8 mouse cellular contexts compared by ENCODE assay signal in genomic region chr19:57098241-57099093, GRCm38 (mm10).
A peak's percentile ranks its signal among the peaks of the same experiment; 100 is the strongest.
DNase-seq lines count a peak whose midpoint lies in the region; ATAC-seq and TF ChIP-seq lines count a peak whose summit lies in the region.

No protein-coding gene starts in this region.

- peak overlapping the region; percentile 0; the same call in 1 of the 2 replicates for H3K27ac ChIP-seq in limb, embryonic 13.5 days
- no peak overlapping the region for H3K27ac ChIP-seq in limb, embryonic 10.5 days
- H3K27ac ChIP-seq in gastrocnemius, adult 2 months: peak overlapping the region; percentile 90
- peak overlapping the region; percentile 84 for H3K27ac ChIP-seq in intestine, embryonic 16.5 days (ENCODE audit: low read length)

- H3K36me3 ChIP-seq in limb, embryonic 13.5 days: no peaks in the 10 kb centered on the region
- no peaks in the 10 kb centered on the region for H3K36me3 ChIP-seq in limb, embryonic 10.5 days
- no peaks in the 10 kb centered on the region for H3K36me3 ChIP-seq in intestine, embryonic 16.5 days (ENCODE audit: control insufficient read depth, insufficient read depth, low read length)

- TF ChIP-seq POLR2A in lung, adult 2 months (IDR thresholded peaks at IDR 0.05; ENCODE audit: borderline replicate concordance, extremely low read depth, low read depth, low read length): peak; percentile 39; the same call in 1 of the 2 replicates

- H3K9ac ChIP-seq in limb, embryonic 13.5 days: no peak overlapping the region
- H3K9ac ChIP-seq in intestine, embryonic 16.5 days (ENCODE audit: low read depth, low read length): no peak overlapping the region

- intact Hi-C loops in gastrocnemius, adult 2 months (cut with DNase I): loop anchor here (5.0 kb wide), 1 partner anchor 34 kb away; no protein-coding TSS in a partner anchor

- peaks cover 16% of the 10 kb centered on the region for H3K4me1 ChIP-seq in limb, embryonic 13.5 days
- H3K4me1 ChIP-seq in limb, embryonic 10.5 days: peaks cover 5% of the 10 kb centered on the region
- H3K4me1 ChIP-seq in intestine, embryonic 16.5 days (ENCODE audit: control insufficient read depth, insufficient read depth, low read length): peaks cover 25% of the 10 kb centered on the region
- peaks cover 26% of the 10 kb centered on the region for H3K4me1 ChIP-seq in lung, adult 2 months (ENCODE audit: control insufficient read depth, insufficient read depth, low read length)

- H3K4me3 ChIP-seq in limb, embryonic 13.5 days: no peak overlapping the region
- H3K4me3 ChIP-seq in limb, embryonic 10.5 days: no peak overlapping the region
- H3K4me3 ChIP-seq in gastrocnemius, adult 2 months: peak overlapping the region; percentile 46
- H3K4me3 ChIP-seq in intestine, embryonic 16.5 days (ENCODE audit: low read length): no peak overlapping the region
- no peak overlapping the region for H3K4me3 ChIP-seq in lung, adult 2 months (replicated peaks; ENCODE audit: extremely low read depth, low read depth, low read length)

- H3K27me3 ChIP-seq in limb, embryonic 13.5 days: no peaks in the 10 kb centered on the region
- H3K27me3 ChIP-seq in limb, embryonic 10.5 days (ENCODE audit: low read depth, poor library complexity, severe bottlenecking): no peaks in the 10 kb centered on the region
- no peaks in the 10 kb centered on the region for H3K27me3 ChIP-seq in intestine, embryonic 16.5 days (replicated peaks; ENCODE audit: control insufficient read depth, insufficient read depth, low read length)

- 72% methylated on average over 14 of the region's 14 CpGs for WGBS in limb, embryonic 13.5 days
- WGBS in limb, embryonic 10.5 days: 81% methylated on average over 14 of the region's 14 CpGs
- 49% methylated on average over 14 of the region's 14 CpGs for WGBS in intestine, embryonic 16.5 days
- 20% methylated on average over 14 of the region's 14 CpGs for WGBS in lung, adult 2 months

- H3K9me3 ChIP-seq in limb, embryonic 13.5 days: no peaks in the 10 kb centered on the region
- H3K9me3 ChIP-seq in limb, embryonic 10.5 days (replicated peaks): no peaks in the 10 kb centered on the region
- H3K9me3 ChIP-seq in intestine, embryonic 16.5 days (ENCODE audit: control insufficient read depth, low read length): no peaks in the 10 kb centered on the region

- no peak overlapping the region for H3K4me2 ChIP-seq in limb, embryonic 13.5 days (replicated peaks)
- H3K4me2 ChIP-seq in intestine, embryonic 16.5 days (ENCODE audit: low read depth, low read length): no peak overlapping the region; the same call in 1 of the 2 replicates

- no peak for DNase-seq in limb, embryonic 10.5 days (ENCODE audit: low spot score)
- peak; percentile 74 to 85 for DNase-seq in cerebellum, adult 18-20 months
- DNase-seq in gastrocnemius, adult 2 months: peak; percentile 69
- no peak for DNase-seq in lung, adult 2 months
- no peak for DNase-seq in T-cell, adult 2 months (ENCODE audit: low spot score)
- DNase-seq in Muller cell, postnatal 12 days (ENCODE audit: inconsistent ontology term): no peak

- peak; percentile 28; the same call in 1 of the 2 replicates for TF ChIP-seq CTCF in gastrocnemius, adult 2 months (IDR thresholded peaks at IDR 0.05)
- TF ChIP-seq CTCF in lung, adult 2 months (IDR thresholded peaks at IDR 0.05; ENCODE audit: insufficient read depth, low read length): no peak

- no peak for ATAC-seq in limb, embryonic 13.5 days (ENCODE audit: low FRiP score, low read depth)
- ATAC-seq in intestine, embryonic 16.5 days: peak; percentile 32; the same call in 1 of the 2 replicates

Comparison
In these comparisons a context has a peak if more than half of its experiments do, and no peak if none do; other contexts are left out.
1. DNase-seq: peak in cerebellum, adult 18-20 months (2 of 2) and gastrocnemius, adult 2 months (single experiment); none in limb, embryonic 10.5 days (single experiment), lung, adult 2 months (single experiment), T-cell, adult 2 months (single experiment) and Muller cell, postnatal 12 days (single experiment).